Mouse (Mus musculus) forelimb bud, embryonic 11.5 days (tissue): ENCODE data around the gene Nudcd3.

Experiments
- DNase-seq: peaks from one replicate; pipeline ENCODE4 v3.0.0-alpha.2; 2012; ENCODE audit warnings: low read depth, low spot score

Gene Nudcd3

GRCm38 (mm10) chr11:6178673-6179166, 21.5 kb downstream of the Nudcd3 start:
- no peak for DNase-seq

DNA sequence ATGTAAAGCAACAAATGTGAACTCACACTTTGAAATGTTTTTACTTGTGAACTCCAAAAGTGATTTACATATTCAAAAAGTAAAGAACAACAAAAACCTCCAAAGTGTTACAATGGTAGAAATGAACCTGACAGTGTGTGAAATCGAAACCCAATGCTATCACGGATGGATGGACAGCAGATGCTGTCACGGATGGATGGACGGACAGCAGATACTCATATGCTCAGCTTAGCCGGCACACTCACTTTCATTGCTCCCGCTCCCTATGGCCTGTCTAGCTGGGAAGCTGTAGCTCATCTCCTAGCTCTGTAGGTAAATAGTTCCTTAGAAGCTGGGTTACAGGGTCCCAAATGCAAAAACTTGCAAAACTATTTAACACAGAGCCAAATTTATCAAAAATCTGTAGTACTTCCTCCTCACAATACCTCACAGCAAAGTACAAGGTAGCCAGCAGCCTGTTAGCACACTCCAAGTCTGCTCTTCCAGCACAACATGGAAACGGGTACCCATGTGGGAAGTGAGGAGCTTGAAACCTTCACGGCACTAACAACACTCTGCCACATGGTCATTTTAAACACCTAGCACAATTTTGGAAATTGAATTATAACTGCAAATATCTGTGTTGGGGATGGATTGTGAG, 22.3 kb downstream of the Nudcd3 start:
- no peak for DNase-seq

GRCm38 (mm10) chr11:6175506-6175905, 24.7 kb downstream of the Nudcd3 start:
- no peak for DNase-seq

GRCm38 (mm10) chr11:6174719-6175118, 25.5 kb downstream of the Nudcd3 start:
- DNase-seq = no peak

DNA sequence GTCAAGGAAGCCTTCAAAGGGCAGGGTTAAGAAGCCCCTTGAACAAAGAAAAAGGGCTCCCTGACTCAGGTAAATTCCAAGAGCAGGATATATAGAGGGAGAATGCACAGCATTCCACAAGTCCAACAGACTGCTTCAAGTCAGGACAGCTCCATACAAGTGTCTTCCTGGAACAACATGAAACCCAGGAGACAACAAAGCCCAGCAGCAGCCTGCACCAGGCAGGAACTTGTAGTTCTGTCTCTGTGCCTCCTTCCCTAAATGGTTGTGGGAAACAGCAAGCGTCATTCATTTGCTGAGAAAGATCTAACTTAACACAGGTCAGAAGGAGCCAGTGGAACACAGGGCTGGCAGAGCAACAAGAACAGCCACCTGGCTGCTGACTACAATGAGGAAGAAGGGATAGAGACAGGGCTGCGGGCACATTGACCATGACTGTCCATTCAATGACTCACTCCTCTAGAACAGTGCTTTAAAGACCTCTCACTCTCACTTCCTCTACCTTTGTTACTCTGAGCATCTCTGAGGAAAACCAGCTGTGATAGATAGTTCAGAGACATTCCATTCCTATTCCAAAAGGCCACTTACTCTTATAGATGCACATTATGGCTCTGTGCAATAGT, 31.1 kb downstream of the Nudcd3 start:
- DNase-seq = no peak

- no peak for DNase-seq
These were observed 33.9 kb downstream of the Nudcd3 start for GRCm38 (mm10) chr11:6166351-6166750.

GRCm38 (mm10) chr11:6165391-6166081, 34.7 kb downstream of the Nudcd3 start:
- DNase-seq = no peak

DNA sequence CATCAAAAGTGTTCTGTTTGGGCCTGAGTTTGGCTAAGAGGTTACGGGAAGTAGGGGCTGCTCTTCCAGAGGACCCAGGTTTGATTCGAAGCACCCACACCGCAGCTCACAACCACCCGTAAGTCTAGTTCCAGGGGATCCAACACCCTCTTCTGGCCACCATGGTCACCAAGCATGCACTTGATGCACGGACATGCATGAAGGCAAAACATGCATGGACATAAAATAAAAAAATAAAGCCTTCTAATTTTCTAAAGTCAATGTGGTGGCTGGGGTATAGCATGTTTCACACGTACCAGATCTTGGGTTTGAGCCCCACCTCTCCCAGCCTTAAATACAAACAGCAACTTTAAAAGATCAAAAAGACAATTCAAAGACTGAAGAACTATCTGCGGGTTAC, 35.4 kb downstream of the Nudcd3 start:
- no peak for DNase-seq

- no peak for DNase-seq
These were observed 36.5 kb downstream of the Nudcd3 start for GRCm38 (mm10) chr11:6163706-6164105.

- no peak for DNase-seq
These were observed 37.2 kb downstream of the Nudcd3 start for GRCm38 (mm10) chr11:6163062-6163461.

DNA sequence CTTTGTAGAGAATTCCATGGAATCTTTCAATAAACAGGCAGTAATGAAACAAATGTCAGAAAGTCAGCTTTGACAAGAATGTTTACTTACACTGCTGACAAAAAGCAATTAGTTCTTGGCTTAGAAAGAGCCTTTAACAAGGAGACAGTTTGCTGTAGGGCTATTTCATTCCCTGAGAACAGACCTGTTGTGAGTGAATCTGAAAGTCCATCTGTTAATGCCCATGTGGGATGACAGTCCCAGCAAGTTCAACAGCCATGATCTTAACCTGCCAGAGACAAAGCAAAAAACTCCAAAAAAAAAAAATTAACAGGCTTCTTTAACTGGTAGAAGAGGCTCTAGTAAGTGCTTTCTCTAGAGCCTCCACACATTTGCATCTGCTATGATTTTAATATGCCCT, 38.7 kb downstream of the Nudcd3 start:
- no peak for DNase-seq

GRCm38 (mm10) chr11:6160663-6161271, 39.4 kb downstream of the Nudcd3 start:
- no peak for DNase-seq

GRCm38 (mm10) chr11:6159704-6160275, 40.4 kb downstream of the Nudcd3 start:
- no peak for DNase-seq

- DNase-seq = no peak
These were observed 41.7 kb downstream of the Nudcd3 start for GRCm38 (mm10) chr11:6158515-6158914.

GRCm38 (mm10) chr11:6157119-6157518, 43.1 kb downstream of the Nudcd3 start:
- DNase-seq = no peak

DNA sequence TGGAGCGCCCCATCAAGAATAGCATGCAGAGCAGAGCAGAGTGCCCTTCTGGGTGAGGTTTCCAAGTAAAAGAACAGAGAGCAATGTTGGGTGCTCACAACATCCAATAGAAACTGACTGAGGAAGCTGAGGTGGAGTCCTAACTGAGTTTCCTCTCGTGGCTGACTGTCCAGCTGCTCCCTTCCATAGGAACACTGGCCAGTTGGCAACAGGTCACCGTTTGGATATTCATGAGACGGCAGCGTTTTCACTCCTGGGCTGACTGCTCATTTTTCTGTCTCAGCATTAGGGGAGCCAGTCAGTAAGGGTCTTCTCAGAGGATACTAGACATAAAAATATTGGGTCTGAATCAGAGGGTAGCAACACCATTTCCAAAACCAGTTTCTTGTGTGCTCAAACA, 43.6 kb downstream of the Nudcd3 start:
- DNase-seq = no peak

- DNase-seq = no peak
These were observed 46.0 kb downstream of the Nudcd3 start for GRCm38 (mm10) chr11:6154211-6154701.

GRCm38 (mm10) chr11:6152864-6153263, 47.4 kb downstream of the Nudcd3 start:
- no peak for DNase-seq

DNA sequence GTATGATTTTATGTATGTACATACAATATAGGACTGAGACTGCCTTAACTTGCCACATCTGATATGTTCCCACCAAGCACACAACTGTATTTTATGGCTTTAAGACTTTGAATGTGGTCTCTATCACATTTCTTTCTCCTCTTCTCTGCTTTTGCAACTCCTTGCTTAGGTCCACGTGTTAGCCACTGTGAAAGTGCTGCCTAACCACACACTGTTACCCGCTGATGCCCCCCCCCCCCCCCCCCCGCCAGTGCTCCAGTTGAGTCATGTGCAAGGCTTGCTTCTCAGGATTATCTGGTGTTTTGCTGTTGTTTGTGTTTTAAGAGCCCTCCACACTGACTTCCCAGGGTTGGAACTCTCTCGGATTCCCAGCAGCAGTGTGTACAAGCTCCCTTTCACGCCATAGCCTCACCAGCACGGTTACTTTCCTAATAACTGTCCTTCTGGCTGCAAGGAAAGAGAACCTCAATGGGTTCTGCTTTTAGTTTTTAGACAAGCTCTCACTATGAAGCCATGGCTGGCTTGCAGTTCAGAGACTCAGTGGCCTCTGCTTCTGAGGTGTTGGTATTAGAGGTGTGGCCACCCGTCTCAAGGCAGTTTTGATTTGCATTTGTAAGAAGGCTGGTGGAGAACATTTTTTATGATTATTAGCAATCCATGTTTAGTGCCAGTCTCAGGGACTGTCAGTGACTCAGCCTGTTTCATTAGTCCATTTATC, 61.8 kb downstream of the Nudcd3 start:
- no peak for DNase-seq

GRCm38 (mm10) chr11:6132886-6133285, 67.3 kb downstream of the Nudcd3 start:
- no peak for DNase-seq

DNA sequence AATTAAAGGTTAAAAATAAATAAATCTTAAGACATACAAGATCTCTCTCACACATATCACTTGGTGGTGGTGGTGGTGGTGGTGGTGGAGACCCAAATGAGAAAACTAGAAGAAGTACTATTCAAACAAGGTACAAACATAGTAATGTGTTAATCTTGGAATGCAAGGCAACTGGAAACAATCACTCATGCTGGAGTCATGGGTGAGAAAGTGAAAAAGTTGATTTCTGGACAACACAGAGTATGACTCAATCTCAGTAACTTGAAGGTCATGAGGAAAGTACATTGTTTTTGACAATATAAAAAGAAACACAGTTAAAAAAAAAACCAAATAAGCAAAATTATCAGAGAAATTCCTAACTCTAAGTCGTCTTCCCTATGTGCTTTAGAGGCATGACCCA, 69.6 kb downstream of the Nudcd3 start:
- DNase-seq = no peak
